Mouse (Mus musculus) forebrain, postnatal 0 days (tissue): ENCODE measurements at regions not wholly inside any gene's neighbourhood (a gene's known extent, or its start where the extent isn't known, plus 50 kb on each side); places are given as distances from the start of the nearest gene placed in this dataset.

ENCODE experiments used
- ATAC-seq: fragments of 200-750 bp; cut with Nextera tagmentation; 2 replicates; pipeline ENCODE4 v1.8.0; 2017; ENCODE audit warnings: mild to moderate bottlenecking, moderate library complexity
- DNase-seq: peaks from one replicate; pipeline ENCODE4 v3.0.0-alpha.2; 2015
- H3K27ac ChIP-seq: fragments of 300-500 bp; sonication (generic); 2 replicates; pipeline ENCODE4 v1.5.1; 2014; ENCODE audit warnings: low read depth, mild to moderate bottlenecking, antibody characterized with exemption, low read length, moderate library complexity, mixed read lengths
- H3K27me3 ChIP-seq: fragments of 300-500 bp; sonication (generic); 2 replicates; pipeline ENCODE4 v1.6.1; 2014; ENCODE audit warnings: mild to moderate bottlenecking, low read length, mixed read lengths; ENCODE audit not compliant: insufficient read depth
- H3K36me3 ChIP-seq: fragments of 300-500 bp; sonication (generic); 2 replicates; pipeline ENCODE4 v1.6.1; 2014; ENCODE audit warnings: mild to moderate bottlenecking, moderate library complexity; ENCODE audit not compliant: insufficient read depth
- H3K4me1 ChIP-seq: fragments of 300-500 bp; sonication (generic); 2 replicates; pipeline ENCODE4 v1.6.1; 2014; ENCODE audit warnings: antibody characterized with exemption; ENCODE audit not compliant: insufficient read depth
- H3K4me2 ChIP-seq: fragments of 300-500 bp; sonication (generic); 2 replicates; pipeline ENCODE4 v1.6.1; 2014; ENCODE audit warnings: low read depth, mild to moderate bottlenecking, moderate library complexity
- H3K4me3 ChIP-seq: fragments of 300-500 bp; sonication (generic); 2 replicates; pipeline ENCODE4 v1.5.1; 2014; ENCODE audit warnings: low read depth, low read length, mixed read lengths
- H3K9ac ChIP-seq: fragments of 300-500 bp; sonication (generic); 2 replicates; pipeline ENCODE4 v1.6.1; 2014; ENCODE audit warnings: mild to moderate bottlenecking
- H3K9me3 ChIP-seq: fragments of 300-500 bp; sonication (generic); 2 replicates; pipeline ENCODE4 v1.6.1; 2016; ENCODE audit warnings: low read length
- CTCF ChIP-seq: sonication (generic); IDR thresholded peaks from 2 replicates; pipeline ENCODE4 v1.5.1; 2016; ENCODE audit warnings: antibody characterized with exemption, control low read depth, low read depth
- whole genome bisulfite sequencing: fragments of 180-500 bp; shearing (Covaris S2); extraction: QIAGEN DNeasy Blood & Tissue Kit; methylation state at CpG from one replicate; pipeline ENCODE4 v1.1.7; 2014; 5-methylcytosine and 5-hydroxymethylcytosine counted together

GRCm38 (mm10) chr6:100396311-100397200 lies 109.3 kb upstream of the Rybp start:
- 66% methylated on average over 14 of the region's 14 CpGs for WGBS
- no peak overlapping the region for H3K4me2 ChIP-seq
- 0 out of 2 replicates have a peak overlapping the region, but pooled peaks have one; percentile 40 for H3K27ac ChIP-seq
- ATAC-seq (peak; percentile 78), DNase-seq (peak; percentile 42)
- no peak overlapping the region for H3K9ac ChIP-seq
- no peak overlapping the region for H3K4me3 ChIP-seq
- H3K27me3 ChIP-seq: no peaks in the 10 kb centered on the region
- TF ChIP-seq CTCF: no peak
- no peaks in the 10 kb centered on the region for H3K9me3 ChIP-seq
- peaks cover 4% of the 10 kb centered on the region; the same call in 1 of the 2 replicates for H3K4me1 ChIP-seq
- no peaks in the 10 kb centered on the region for H3K36me3 ChIP-seq

GRCm38 (mm10) chr6:100390258-100390910 lies 103.1 kb upstream of the Rybp start:
- H3K4me2 ChIP-seq: no peak overlapping the region
- no peaks in the 10 kb centered on the region for H3K27me3 ChIP-seq
- DNase-seq (no peak), ATAC-seq (no peak)
- TF ChIP-seq CTCF: no peak
- H3K4me3 ChIP-seq: no peak overlapping the region
- no peak overlapping the region for H3K9ac ChIP-seq
- no peak overlapping the region for H3K27ac ChIP-seq
- no peaks in the 10 kb centered on the region for H3K4me1 ChIP-seq
- H3K36me3 ChIP-seq: no peaks in the 10 kb centered on the region
- 78% methylated on average over 7 of the region's 7 CpGs for WGBS
- no peaks in the 10 kb centered on the region for H3K9me3 ChIP-seq

- Histone ChIP-seq H3K36me3 (no peaks in the 10 kb centered on the region), H3K4me3 (no peak overlapping the region), H3K4me2 (no peak overlapping the region), H3K4me1 (no peaks in the 10 kb centered on the region), H3K27me3 (no peaks in the 10 kb centered on the region), H3K9me3 (no peaks in the 10 kb centered on the region), H3K27ac (no peak overlapping the region), H3K9ac (no peak overlapping the region)
- ATAC-seq (no peak), DNase-seq (no peak)
- TF ChIP-seq CTCF: no peak
- WGBS: 42% methylated on average over 5 of the region's 5 CpGs
Measured at GRCm38 (mm10) chr6:100387042-100387441, 99.8 kb upstream of the Rybp start.

DNA sequence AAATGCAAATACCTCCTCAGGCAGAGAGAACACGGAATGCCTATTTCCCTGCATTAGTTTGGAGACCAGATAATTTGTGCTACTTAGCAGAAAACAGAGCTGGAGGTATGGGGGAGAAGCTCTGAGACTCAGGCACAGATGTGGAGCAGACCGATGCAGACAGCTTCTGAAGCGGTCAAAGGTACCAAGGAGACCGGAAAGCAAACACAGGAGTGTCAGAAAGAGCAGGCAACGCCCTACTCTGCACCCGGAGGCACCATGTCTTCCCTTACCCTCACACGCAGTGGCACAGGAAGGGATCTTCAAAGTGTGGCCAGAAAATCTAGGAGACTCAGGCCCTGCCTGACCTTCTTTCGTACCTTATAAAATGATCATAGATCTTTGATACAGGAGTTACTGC lies 98.4 kb upstream of the Rybp start:
- H3K9me3 ChIP-seq: no peaks in the 10 kb centered on the region
- H3K4me3 ChIP-seq: no peak overlapping the region
- H3K9ac ChIP-seq: no peak overlapping the region
- H3K4me1 ChIP-seq: 0 out of 2 replicates have a peak, but pooled peaks cover 4% of the 10 kb centered on the region
- no peak overlapping the region for H3K4me2 ChIP-seq
- no peaks in the 10 kb centered on the region for H3K27me3 ChIP-seq
- H3K36me3 ChIP-seq: no peaks in the 10 kb centered on the region
- DNase-seq (no peak), ATAC-seq (no peak)
- 78% methylated on average over 8 of the region's 8 CpGs for WGBS
- H3K27ac ChIP-seq: no peak overlapping the region
- TF ChIP-seq CTCF: no peak

- Histone ChIP-seq H3K9me3 (no peaks in the 10 kb centered on the region), H3K27me3 (no peaks in the 10 kb centered on the region), H3K27ac (no peak overlapping the region), H3K4me1 (0 out of 2 replicates have a peak, but pooled peaks cover 6% of the 10 kb centered on the region), H3K4me2 (no peak overlapping the region), H3K36me3 (no peaks in the 10 kb centered on the region), H3K4me3 (no peak overlapping the region), H3K9ac (no peak overlapping the region)
- no peak for TF ChIP-seq CTCF
- 47% methylated on average over 5 of the region's 5 CpGs for WGBS
- DNase-seq: peak; percentile 22
- ATAC-seq: peak; percentile 53
Measured at GRCm38 (mm10) chr6:100381046-100381445, 93.8 kb upstream of the Rybp start.

DNA sequence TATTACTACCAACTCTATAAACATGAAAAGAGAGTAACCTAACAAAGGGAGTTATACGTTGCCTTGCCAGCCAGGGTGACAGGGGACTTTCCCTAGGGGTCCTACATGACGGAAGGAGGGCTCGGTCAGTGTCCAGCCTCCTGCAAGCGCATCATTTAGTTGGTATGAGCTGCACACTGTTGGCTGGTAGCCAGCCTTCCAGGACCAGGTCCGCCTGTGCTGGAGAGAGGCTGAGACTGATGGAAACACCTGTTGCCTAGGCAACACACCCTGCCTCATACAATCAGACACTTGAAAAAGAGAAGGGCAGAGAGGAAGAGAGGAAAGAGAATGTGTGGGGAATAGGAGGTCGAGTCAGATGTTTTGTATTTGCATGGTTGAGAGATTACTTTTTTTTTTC lies 93.3 kb upstream of the Rybp start:
- TF ChIP-seq CTCF: no peak
- peak; percentile 81 for ATAC-seq
- Histone ChIP-seq H3K27me3 (no peaks in the 10 kb centered on the region), H3K27ac (no peak overlapping the region), H3K4me1 (0 out of 2 replicates have a peak, but pooled peaks cover 6% of the 10 kb centered on the region), H3K9me3 (no peaks in the 10 kb centered on the region), H3K9ac (no peak overlapping the region), H3K36me3 (no peaks in the 10 kb centered on the region), H3K4me2 (no peak overlapping the region), H3K4me3 (no peak overlapping the region)
- WGBS: 4% methylated on average over 6 of the region's 6 CpGs
- DNase-seq: peak; percentile 66

GRCm38 (mm10) chr6:100379792-100380191 lies 92.5 kb upstream of the Rybp start:
- Histone ChIP-seq H3K4me1 (0 out of 2 replicates have a peak, but pooled peaks cover 6% of the 10 kb centered on the region), H3K27ac (no peak overlapping the region), H3K9ac (no peak overlapping the region), H3K4me3 (no peak overlapping the region), H3K9me3 (0 out of 2 replicates have a peak, but pooled peaks cover 1% of the 10 kb centered on the region), H3K4me2 (no peak overlapping the region), H3K27me3 (no peaks in the 10 kb centered on the region), H3K36me3 (no peaks in the 10 kb centered on the region)
- ATAC-seq: no peak
- WGBS: 24% methylated on average over 4 of the region's 4 CpGs
- TF ChIP-seq CTCF: no peak
- DNase-seq: no peak
